Mouse (Mus musculus): ENCODE measurements around the gene Brpf1.

DNA sequence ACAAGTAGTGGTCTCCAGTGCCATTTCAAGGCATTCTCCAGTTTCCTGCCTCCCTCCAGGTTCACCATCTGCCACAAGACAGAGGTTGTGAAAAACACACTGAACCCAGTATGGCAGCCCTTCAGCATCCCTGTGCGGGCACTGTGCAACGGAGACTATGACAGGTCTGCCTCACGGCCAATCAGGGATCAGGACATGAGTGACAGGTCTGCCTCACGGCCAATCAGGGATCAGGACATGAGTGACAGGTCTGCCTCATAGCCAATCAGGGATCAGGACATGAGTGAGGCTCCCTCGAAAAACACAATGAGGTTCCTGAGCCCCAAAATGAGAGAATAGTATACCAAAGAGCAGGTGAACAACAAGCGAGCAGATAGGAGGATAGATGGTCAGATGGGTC lies 16.6 kb upstream of the Brpf1 start:
- no peak for TF ChIP-seq CTCF (IDR thresholded peaks at IDR 0.05)
- no peak for TF ChIP-seq EP300 (IDR thresholded peaks at IDR 0.05; ENCODE audit: insufficient read depth, low read depth, low read length)
